In the genomic region with DNA sequence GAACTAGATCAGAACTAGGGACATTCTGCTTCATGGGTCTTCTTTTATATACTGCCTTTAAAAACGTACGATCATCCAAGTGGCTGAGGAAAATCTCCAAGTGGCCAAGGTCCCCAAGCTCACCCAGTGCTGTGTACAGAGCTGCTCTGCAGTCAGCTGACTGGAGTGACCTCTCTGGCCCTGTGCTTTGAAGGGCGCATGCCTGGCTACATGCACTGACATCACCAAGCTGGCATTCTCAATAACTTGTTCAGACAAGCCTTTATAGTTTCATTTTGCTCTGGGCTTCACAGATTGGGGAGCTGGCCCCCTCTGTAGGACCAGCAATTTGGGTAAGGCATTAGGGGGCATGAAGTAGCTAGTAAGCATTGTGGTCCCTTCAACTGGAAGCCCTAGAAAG, we compare ENCODE assay signal across 20 mouse cellular contexts.
DNase-seq lines count a peak whose midpoint lies in the region; ATAC-seq lines count a peak whose summit lies in the region.
"Had no signal": no experiment of that assay in that cellular context is flagged by ENCODE, and none has a peak within 500 bp of the region (broad histone marks: within the 10 kb centered on the region; RNA-seq: fewer than 3 reads in every experiment).

No protein-coding gene starts in this region.

- H3K27ac ChIP-seq in lung, embryonic 15.5 days, result peak overlapping the region; percentile 4; the same call in 1 of the 2 replicates
- H3K27ac ChIP-seq: hindbrain, embryonic 14.5 days; limb, embryonic 15.5 days; midbrain, embryonic 13.5 days; stomach, postnatal 0 days had no signal

- no peak overlapping the region for H3K4me2 ChIP-seq in lung, embryonic 15.5 days
- H3K4me2 ChIP-seq: hindbrain, embryonic 14.5 days; limb, embryonic 15.5 days; midbrain, embryonic 13.5 days had no signal

- H3K4me1 ChIP-seq in lung, embryonic 15.5 days, result peaks cover 8% of the 10 kb centered on the region; the same call in 1 of the 2 replicates
- H3K4me1 ChIP-seq: limb, embryonic 15.5 days; midbrain, embryonic 13.5 days had no signal

- ATAC-seq in lung, embryonic 15.5 days (ENCODE audit: borderline replicate concordance, extremely low read depth, low FRiP score, low TSS enrichment), result no peak
- ATAC-seq: forebrain, postnatal 0 days; midbrain, embryonic 13.5 days had no signal

- H3K9me3 ChIP-seq in lung, embryonic 15.5 days, result no peaks in the 10 kb centered on the region
- H3K9me3 ChIP-seq: limb, embryonic 15.5 days; midbrain, embryonic 13.5 days had no signal

- H3K9ac ChIP-seq in lung, embryonic 15.5 days, result no peak overlapping the region
- H3K9ac ChIP-seq: forebrain, postnatal 0 days; hindbrain, embryonic 14.5 days; limb, embryonic 15.5 days; midbrain, embryonic 13.5 days had no signal

- H3K4me3 ChIP-seq in lung, embryonic 15.5 days, result no peak overlapping the region
- H3K4me3 ChIP-seq: limb, embryonic 15.5 days; midbrain, embryonic 13.5 days had no signal

- WGBS in lung, embryonic 15.5 days, result 80% methylated on average over 3 of the region's 3 CpGs

- no peaks in the 10 kb centered on the region for H3K36me3 ChIP-seq in lung, embryonic 15.5 days
- H3K36me3 ChIP-seq: limb, embryonic 15.5 days; midbrain, embryonic 13.5 days had no signal

- peak; percentile 54 for DNase-seq in adrenal gland, adult 2 months
- DNase-seq in adrenal gland, adult 18-20 months (ENCODE audit: low spot score in 2 of 2), result no peak
- DNase-seq in kidney, adult 11 months, result peak; percentile 16
- no peak for DNase-seq in kidney, postnatal 4 days
- no peak for DNase-seq in lung, postnatal 10 days
- DNase-seq in lung, postnatal 25 days (ENCODE audit: low spot score), result peak; percentile 27
- no peak for DNase-seq in right cerebral cortex, adult 2 months (ENCODE audit: low spot score in 2 of 2)
- DNase-seq: cerebellum, adult 9-10 months; forebrain, postnatal 0 days; gastrocnemius, postnatal 25 days; heart, postnatal 36 days; left cerebral cortex, postnatal 4 days; right cerebral cortex, postnatal 14 days; thymus, adult 2 months; thymus, postnatal 4 days had no signal

- H3K27me3 ChIP-seq in lung, embryonic 15.5 days, result no peaks in the 10 kb centered on the region
- H3K27me3 ChIP-seq: limb, embryonic 15.5 days; midbrain, embryonic 13.5 days had no signal

Comparison
In these comparisons a context has a peak if more than half of its experiments do, and no peak if none do; other contexts are left out.
1. DNase-seq: peak in adrenal gland, adult 2 months (single experiment), kidney, adult 11 months (single experiment) and lung, postnatal 25 days (single experiment); none in adrenal gland, adult 18-20 months (0 of 2), kidney, postnatal 4 days (0 of 2), lung, postnatal 10 days (single experiment) and right cerebral cortex, adult 2 months (0 of 2).